Mouse (Mus musculus) spleen, postnatal 10 days (tissue): ENCODE data around the gene Gpbp1l1.

Experiments used
- DNase-seq, 2 experiments: peaks; one replicate each; pipeline ENCODE4 v3.0.0; 2021 to 2022; ENCODE audit warnings: low spot score in 2 of 2

Gpbp1l1 gene

DNA sequence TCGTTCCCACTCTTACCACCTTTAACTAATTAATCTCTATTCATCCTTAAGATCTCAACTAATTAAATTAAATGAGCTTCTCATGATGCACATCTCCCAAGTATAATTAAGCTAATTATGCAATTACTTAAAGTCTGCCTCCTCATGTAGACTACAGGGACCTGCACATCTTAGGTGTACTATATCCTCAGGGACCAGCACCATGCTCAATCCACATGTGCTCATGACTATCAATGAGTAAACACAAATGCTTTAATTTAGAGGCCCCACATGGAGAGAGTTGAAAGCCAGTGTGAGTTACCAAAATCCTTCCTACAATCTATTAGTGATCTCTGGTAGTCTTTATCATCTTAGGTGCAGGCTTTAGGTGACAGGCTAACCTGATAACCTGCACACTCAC, 77.7 kb downstream of the Gpbp1l1 start:
- DNase-seq: no peak

DNA sequence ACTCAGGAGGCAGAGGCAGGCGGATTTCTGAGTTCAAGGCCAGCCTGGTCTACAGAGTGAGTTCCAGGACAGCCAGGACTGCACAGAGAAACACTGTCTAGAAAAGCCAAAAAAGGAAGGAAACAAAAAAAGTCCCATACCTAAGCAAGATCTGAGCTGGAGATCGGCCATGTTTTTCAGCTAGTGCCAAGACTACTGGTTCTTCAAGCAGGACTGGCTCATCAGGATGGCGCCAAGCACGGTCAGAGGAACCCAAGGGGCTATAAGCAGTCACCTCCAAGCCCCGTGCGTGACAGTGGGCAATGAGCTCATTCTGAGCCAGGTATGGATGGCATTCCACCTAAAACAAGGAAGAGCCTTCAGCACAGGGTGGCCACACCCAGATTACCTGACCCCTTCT, 81.4 kb downstream of the Gpbp1l1 start:
- DNase-seq: no peak

DNA sequence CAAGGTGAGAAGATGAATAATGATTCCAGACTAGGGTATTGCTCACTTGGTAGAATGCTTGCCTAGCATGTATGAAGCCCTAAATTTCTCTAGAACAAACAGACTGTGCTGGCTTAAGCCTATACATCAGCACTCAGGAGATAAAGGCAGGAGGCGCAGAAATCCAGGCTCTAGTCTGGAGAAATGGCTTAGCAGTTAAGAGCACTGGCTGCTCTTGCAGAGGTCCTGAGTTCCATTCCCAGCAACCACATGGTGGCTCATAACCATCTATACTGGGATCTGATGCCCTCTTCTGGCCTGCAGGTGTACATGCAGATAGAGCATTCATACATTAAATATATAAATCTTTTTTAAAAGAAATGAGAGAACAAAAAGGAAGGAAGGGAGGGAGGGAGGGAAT, 84.6 kb downstream of the Gpbp1l1 start:
- DNase-seq: no peak
